ENCODE assay signal across 19 mouse cellular contexts in genomic region chr7:101298375-101298774, GRCm38 (mm10). TPM values are rescaled to one million over a fixed set of nuclear protein-coding genes. Genes with fewer than 3 reads are reported as not detected.
DNase-seq lines count a peak whose midpoint lies in the region; TF ChIP-seq lines count a peak whose summit lies in the region.
"Had no signal": no experiment of that assay in that cellular context is flagged by ENCODE, and none has a peak within 500 bp of the region (broad histone marks: within the 10 kb centered on the region; RNA-seq: fewer than 3 reads in every experiment).

No protein-coding gene starts in this region.

- peaks cover 13% of the 10 kb centered on the region; the same call in 1 of the 2 replicates for H3K36me3 ChIP-seq in liver, adult 2 months (ENCODE audit: control insufficient read depth, insufficient read depth, low read length)
- H3K36me3 ChIP-seq: embryonic facial prominence, embryonic 10.5 days; embryonic facial prominence, embryonic 12.5 days; forebrain, embryonic 15.5 days had no signal

- DNase-seq in cerebellum, adult 9-10 months = peak; percentile 26
- DNase-seq in cerebellum, postnatal 14 days = no peak
- peak; percentile 70 for DNase-seq in heart, adult 11 months
- DNase-seq in heart, adult 18-20 months = no peak
- peak; percentile 84 for DNase-seq in liver, adult 2 months (ENCODE audit: extremely low read depth, low read depth, low spot score)
- DNase-seq in liver = no peak
- no peak for DNase-seq in frontal cortex, adult 2 months (ENCODE audit: extremely low spot score in 1 of 2, low spot score in 1 of 2)
- DNase-seq: adrenal gland, adult 8-10 months; adrenal gland, postnatal 14 days; adrenal gland, postnatal 36 days; B cell, adult 2 months; cerebellum, adult 8-10 months; cerebellum, postnatal 25 days; forebrain, postnatal 0 days had no signal

- no peaks in the 10 kb centered on the region for H3K27me3 ChIP-seq in liver, adult 2 months (ENCODE audit: control insufficient read depth, insufficient read depth, low read length)
- H3K27me3 ChIP-seq: Patski had no signal

- H3K4me1 ChIP-seq in liver, adult 2 months (ENCODE audit: control insufficient read depth, insufficient read depth, low read length) = peaks cover 23% of the 10 kb centered on the region

- WGBS in liver, adult 2 months = 29% methylated on average over 3 of the region's 3 CpGs

- TF ChIP-seq CTCF in liver, adult 2 months (IDR thresholded peaks at IDR 0.05; ENCODE audit: low read depth, low read length) = no peak

- peak overlapping the region; percentile 62 for H3K27ac ChIP-seq in liver, adult 2 months (replicated peaks; ENCODE audit: insufficient read depth, low read depth, low read length)
- H3K27ac ChIP-seq: embryonic facial prominence, embryonic 10.5 days; embryonic facial prominence, embryonic 12.5 days; forebrain, embryonic 13.5 days; forebrain, embryonic 15.5 days had no signal

- H3K79me2 ChIP-seq in liver, adult 2 months (ENCODE audit: control insufficient read depth, insufficient read depth, low read length) = no peaks in the 10 kb centered on the region

- no peak overlapping the region for H3K9ac ChIP-seq in liver, adult 2 months (ENCODE audit: low read depth, low read length)
- H3K9ac ChIP-seq: embryonic facial prominence, embryonic 12.5 days; forebrain, embryonic 13.5 days; forebrain, embryonic 15.5 days; forebrain, postnatal 0 days had no signal

- no peak for TF ChIP-seq POLR2A in liver, adult 2 months (IDR thresholded peaks at IDR 0.05; ENCODE audit: extremely low read depth, insufficient read depth, low read length)

- H3K4me3 ChIP-seq in liver, adult 2 months (ENCODE audit: insufficient read depth, low read depth, low read length) = no peak overlapping the region
- H3K4me3 ChIP-seq: embryonic facial prominence, embryonic 10.5 days; embryonic facial prominence, embryonic 12.5 days; forebrain, embryonic 13.5 days; forebrain, embryonic 15.5 days had no signal

RNA-seq across cellular contexts. Expression of gene Atg16l2, which starts 3.7 kb away (rescaled TPM):
- 1 to 10 TPM; 5.5 to 7.4 TPM for total RNA-seq in heart, adult 18-20 months (2021)
- total RNA-seq in liver, adult 2 months (2014; rRNA removed) = 8.7 and 9.1 TPM in 2 replicates
- polyA plus RNA-seq in liver, adult 2 months (2012; rRNA removed) = 8.2 and 13.8 TPM in 2 replicates
- polyA plus RNA-seq in frontal cortex, adult 2 months (2012; rRNA removed) = 59.2 and 67.4 TPM in 2 replicates

RNA-seq across cellular contexts. Expression of gene Stard10, which starts 18.5 kb away (rescaled TPM):
- total RNA-seq in heart, adult 18-20 months (2021) = 10 to 100 TPM; 68.5 to 72.5 TPM
- total RNA-seq in liver, adult 2 months (2014; rRNA removed) = 779 and 846 TPM in 2 replicates
- polyA plus RNA-seq in liver, adult 2 months (2012; rRNA removed) = 1,131 and 1,407 TPM in 2 replicates
- polyA plus RNA-seq in frontal cortex, adult 2 months (2012; rRNA removed) = 99.4 and 108 TPM in 2 replicates

RNA-seq across cellular contexts. Expression of gene Arap1, which starts 49.5 kb away (rescaled TPM):
- total RNA-seq in heart, adult 18-20 months (2021) = 10 to 100 TPM; 31.3 to 35.1 TPM
- 43.8 and 51.0 TPM in 2 replicates for total RNA-seq in liver, adult 2 months (2014; rRNA removed)
- polyA plus RNA-seq in liver, adult 2 months (2012; rRNA removed) = 88.2 and 89.2 TPM in 2 replicates
- 19.5 and 20.2 TPM in 2 replicates for polyA plus RNA-seq in frontal cortex, adult 2 months (2012; rRNA removed)

Comparison
In these comparisons a context has a peak if more than half of its experiments do, and no peak if none do; other contexts are left out.
1. DNase-seq: peak in cerebellum, adult 9-10 months (single experiment), heart, adult 11 months (single experiment) and liver, adult 2 months (single experiment); none in cerebellum, postnatal 14 days (0 of 2), heart, adult 18-20 months (0 of 2), liver (single experiment) and frontal cortex, adult 2 months (0 of 2).
2. RNA of gene Stard10, which starts 18.5 kb away (total RNA-seq): 779 to 846 TPM in liver, adult 2 months; 68.5 to 72.5 TPM in heart, adult 18-20 months; every median in the first group is over 10 times any median in the second.